Mouse (Mus musculus) regulatory T cell (primary cell): ENCODE data around the gene Chd6.
"Not testable (repeated sequence)": the region's sequence is repeated elsewhere in the genome, so short reads cannot be mapped to it uniquely, and the experiment has no call there.

Experiments used
- in situ Hi-C: fragments of 300-600 bp; cut with MboI, MseI; formaldehyde crosslinking; loops from one replicate; pipeline ENCODE4 v1.15.1; 2025; ENCODE audit warnings: high pct_unique_total_duplicates

Chd6 gene

GRCm38 (mm10) chr2:160987503-160987902 is 121.4 kb downstream of the Chd6 start:
- in situ Hi-C loops: no loop called here

GRCm38 (mm10) chr2:160982636-160983035 is 126.2 kb downstream of the Chd6 start:
- in situ Hi-C loops: no loop called here

- in situ Hi-C loops: no loop called here
Measured at GRCm38 (mm10) chr2:160981791-160982190, 127.1 kb downstream of the Chd6 start.

GRCm38 (mm10) chr2:160978651-160979050 is 130.2 kb downstream of the Chd6 start:
- in situ Hi-C loops: no loop called here

GRCm38 (mm10) chr2:160977248-160977647 is 131.6 kb downstream of the Chd6 start:
- in situ Hi-C loops: no loop called here

GRCm38 (mm10) chr2:160973648-160974215 is 135.1 kb downstream of the Chd6 start:
- in situ Hi-C loops: no loop called here

- in situ Hi-C loops: no loop called here
Measured at GRCm38 (mm10) chr2:160972103-160972792, 136.6 kb downstream of the Chd6 start.

- in situ Hi-C loops: no loop called here
Measured at GRCm38 (mm10) chr2:160962149-160962548, 146.7 kb downstream of the Chd6 start.

GRCm38 (mm10) chr2:160960956-160961646 is 147.8 kb downstream of the Chd6 start:
- in situ Hi-C loops: no loop called here

GRCm38 (mm10) chr2:160959901-160960300 is 149.0 kb downstream of the Chd6 start:
- in situ Hi-C loops: no loop called here

GRCm38 (mm10) chr2:160958737-160959136 is 150.1 kb downstream of the Chd6 start:
- in situ Hi-C loops: no loop called here

- in situ Hi-C loops: not testable (repeated sequence)
Measured at GRCm38 (mm10) chr2:160957801-160958200, 151.1 kb downstream of the Chd6 start.

GRCm38 (mm10) chr2:160957307-160957706 is 151.6 kb downstream of the Chd6 start:
- in situ Hi-C loops: not testable (repeated sequence)

GRCm38 (mm10) chr2:160955331-160955730 is 153.5 kb downstream of the Chd6 start:
- in situ Hi-C loops: no loop called here

GRCm38 (mm10) chr2:160954541-160954940 is 154.3 kb downstream of the Chd6 start:
- in situ Hi-C loops: no loop called here

- in situ Hi-C loops: no loop called here
Measured at GRCm38 (mm10) chr2:160953131-160953873, 155.6 kb downstream of the Chd6 start.

GRCm38 (mm10) chr2:160951595-160951994 is 157.3 kb downstream of the Chd6 start:
- in situ Hi-C loops: no loop called here

GRCm38 (mm10) chr2:160942443-160942842 is 166.4 kb downstream of the Chd6 start:
- in situ Hi-C loops: loop anchor here (25.0 kb wide), 1 partner anchor 930 kb away; no protein-coding TSS in a partner anchor

- in situ Hi-C loops: loop anchor here (25.0 kb wide), 1 partner anchor 929 kb away; no protein-coding TSS in a partner anchor
Measured at GRCm38 (mm10) chr2:160940930-160941709, 167.8 kb downstream of the Chd6 start.

GRCm38 (mm10) chr2:160934451-160934850 is 174.4 kb downstream of the Chd6 start:
- in situ Hi-C loops: loop anchor here (25.0 kb wide), 1 partner anchor 922 kb away; no protein-coding TSS in a partner anchor

GRCm38 (mm10) chr2:160933890-160934289 is 175.0 kb downstream of the Chd6 start:
- in situ Hi-C loops: loop anchor here (25.0 kb wide), 1 partner anchor 922 kb away; no protein-coding TSS in a partner anchor
